22 mouse cellular contexts compared by ENCODE assay signal in genomic region chr17:35132174-35132560, GRCm38 (mm10). TPM values are rescaled to one million over a fixed set of nuclear protein-coding genes. Genes with fewer than 3 reads are reported as not detected.
DNase-seq lines count a peak whose midpoint lies in the region; ATAC-seq and TF ChIP-seq lines count a peak whose summit lies in the region.
"Had no signal": no experiment of that assay in that cellular context is flagged by ENCODE, and none has a peak within 500 bp of the region (broad histone marks: within the 10 kb centered on the region; RNA-seq: fewer than 3 reads in every experiment).

No protein-coding gene starts in this region.

- H3K4me3 ChIP-seq in kidney, embryonic 15.5 days (replicated peaks): no peak overlapping the region
- H3K4me3 ChIP-seq in kidney, adult 2 months (ENCODE audit: insufficient read depth, low read depth, low read length): no peak overlapping the region
- no peak overlapping the region for H3K4me3 ChIP-seq in liver, embryonic 13.5 days (replicated peaks)
- H3K4me3 ChIP-seq: embryonic facial prominence, embryonic 10.5 days; forebrain, embryonic 13.5 days; heart, embryonic 12.5 days had no signal

- no peak for TF ChIP-seq CTCF in kidney, adult 2 months (conservative IDR thresholded peaks at IDR 0.05; ENCODE audit: insufficient read depth, insufficient read length, low read depth, low read length)

- peak overlapping the region; percentile 29 for H3K27ac ChIP-seq in kidney, embryonic 15.5 days
- no peak overlapping the region; the same call in 1 of the 2 replicates for H3K27ac ChIP-seq in kidney, adult 2 months (ENCODE audit: insufficient read depth, low read depth, low read length)
- H3K27ac ChIP-seq in liver, embryonic 13.5 days: peak overlapping the region; percentile 71
- H3K27ac ChIP-seq: embryonic facial prominence, embryonic 10.5 days; forebrain, embryonic 13.5 days had no signal

- DNase-seq in kidney, adult 2 months: no peak
- peak; percentile 63 for DNase-seq in retina, postnatal 1 day
- no peak for DNase-seq in retina, embryonic 14.5 days (ENCODE audit: low spot score)
- DNase-seq in liver, embryonic 13.5 days: no peak
- no peak for DNase-seq in adrenal gland, adult 2 months
- no peak for DNase-seq in c-Kit-positive CD71-positive TER-119-positive erythroid progenitor cells, embryonic 14.5 days (ENCODE audit: low spot score)
- DNase-seq: adrenal gland, postnatal 25 days; cerebellum, adult 2 months; cerebellum, postnatal 10 days; forebrain, postnatal 0 days; gastrocnemius, postnatal 14 days; heart, postnatal 36 days had no signal

- H3K9ac ChIP-seq in kidney, embryonic 15.5 days: no peak overlapping the region
- no peak overlapping the region for H3K9ac ChIP-seq in liver, embryonic 13.5 days
- H3K9ac ChIP-seq: forebrain, embryonic 13.5 days; forebrain, postnatal 0 days; heart, embryonic 12.5 days had no signal

- no peaks in the 10 kb centered on the region for H3K9me3 ChIP-seq in kidney, embryonic 15.5 days (replicated peaks)
- no peaks in the 10 kb centered on the region for H3K9me3 ChIP-seq in liver, embryonic 13.5 days (replicated peaks)
- H3K9me3 ChIP-seq: embryonic facial prominence, embryonic 10.5 days; forebrain, embryonic 13.5 days; heart, embryonic 12.5 days had no signal

- ATAC-seq in kidney, embryonic 15.5 days (replicated peaks; ENCODE audit: low FRiP score): no peak
- no peak for ATAC-seq in liver, embryonic 13.5 days (ENCODE audit: low read depth)
- ATAC-seq: activated CD4-positive, CD25-positive, alpha-beta regulatory T cell, adult 4 months; forebrain, embryonic 13.5 days; forebrain, postnatal 0 days; Patski had no signal

- 64% methylated on average over 3 of the region's 3 CpGs for WGBS in kidney, embryonic 15.5 days
- WGBS in kidney, adult 2 months: 60% methylated on average over 3 of the region's 3 CpGs
- 71% methylated on average over 3 of the region's 3 CpGs for WGBS in liver, embryonic 13.5 days (ENCODE audit: insufficient replicate concordance)

- no peaks in the 10 kb centered on the region for H3K27me3 ChIP-seq in kidney, embryonic 15.5 days
- H3K27me3 ChIP-seq in kidney, adult 2 months (replicated peaks; ENCODE audit: control insufficient read depth, insufficient read depth, low read length): no peaks in the 10 kb centered on the region
- H3K27me3 ChIP-seq in liver, embryonic 13.5 days: no peaks in the 10 kb centered on the region
- H3K27me3 ChIP-seq: CH12.LX; forebrain, embryonic 13.5 days; heart, embryonic 12.5 days; Patski had no signal

- peaks cover 24% of the 10 kb centered on the region; the same call in 1 of the 2 replicates for H3K36me3 ChIP-seq in kidney, embryonic 15.5 days
- H3K36me3 ChIP-seq in kidney, adult 2 months (ENCODE audit: control insufficient read depth, insufficient read depth, low read length): no peaks in the 10 kb centered on the region
- peaks cover 21% of the 10 kb centered on the region for H3K36me3 ChIP-seq in liver, embryonic 13.5 days

- no peak overlapping the region for H3K4me2 ChIP-seq in kidney, embryonic 15.5 days
- H3K4me2 ChIP-seq in liver, embryonic 13.5 days: 0 out of 2 replicates have a peak overlapping the region, but pooled peaks have one; percentile 10
- H3K4me2 ChIP-seq: forebrain, embryonic 13.5 days; heart, embryonic 12.5 days had no signal

- TF ChIP-seq POLR2A in kidney, adult 2 months (IDR thresholded peaks at IDR 0.05; ENCODE audit: low read depth, low read length): no peak

- peaks cover 37% of the 10 kb centered on the region for H3K4me1 ChIP-seq in kidney, embryonic 15.5 days
- peaks cover 10% of the 10 kb centered on the region; the same call in 1 of the 2 replicates for H3K4me1 ChIP-seq in kidney, adult 2 months (ENCODE audit: control insufficient read depth, insufficient read depth, low read length)
- peaks cover 59% of the 10 kb centered on the region for H3K4me1 ChIP-seq in liver, embryonic 13.5 days (replicated peaks)

RNA-seq across cellular contexts. Expression of gene Apom, which starts 0.3 kb away (rescaled TPM):
- 21.0 and 25.7 TPM in 2 replicates for polyA plus RNA-seq in kidney, embryonic 15.5 days (2015; fragmentation: Nextera tagmentation; extraction: Ambion mirVana)
- 138 and 157 TPM in 2 replicates for polyA plus RNA-seq in kidney, adult 2 months (2012; rRNA removed)
- 553 and 573 TPM in 2 replicates for polyA plus RNA-seq in liver, embryonic 13.5 days (2015; fragmentation: Nextera tagmentation; extraction: Ambion mirVana)
- under 1 TPM in 1 of 2 experiments, not detected in 1; 0.78 TPM for total RNA-seq in adrenal gland, adult 2 months (2021)
- polyA plus RNA-seq in adrenal gland, adult 2 months (2012; rRNA removed): 0.22 TPM in 1 of 2 replicates, not detected in the other
- total RNA-seq: adrenal gland, adult 18-20 months; adrenal gland, postnatal 25 days; CH12.LX; gastrocnemius, adult 18-20 months; gastrocnemius, postnatal 14 days; heart, postnatal 36 days had no signal
- polyA plus RNA-seq: activated CD4-positive, CD25-positive, alpha-beta regulatory T cell, adult 4 months; embryonic facial prominence, embryonic 14.5 days; forebrain, postnatal 0 days had no signal

RNA-seq across cellular contexts. Expression of gene Bag6, which starts 2.8 kb away (rescaled TPM):
- polyA plus RNA-seq in kidney, embryonic 15.5 days (2015; fragmentation: Nextera tagmentation; extraction: Ambion mirVana): 56.1 and 64.9 TPM in 2 replicates
- 145 and 160 TPM in 2 replicates for polyA plus RNA-seq in kidney, adult 2 months (2012; rRNA removed)
- 22.4 and 27.4 TPM in 2 replicates for polyA plus RNA-seq in liver, embryonic 13.5 days (2015; fragmentation: Nextera tagmentation; extraction: Ambion mirVana)
- total RNA-seq in adrenal gland, adult 2 months (2021): 100 to 1,000 TPM; 389 to 403 TPM
- polyA plus RNA-seq in adrenal gland, adult 2 months (2012; rRNA removed): 433 and 470 TPM in 2 replicates

RNA-seq across cellular contexts. Expression of gene D17H6S53E, which starts 6.0 kb away (rescaled TPM):
- polyA plus RNA-seq in kidney, embryonic 15.5 days (2015; fragmentation: Nextera tagmentation; extraction: Ambion mirVana): 10.5 and 12.2 TPM in 2 replicates
- polyA plus RNA-seq in kidney, adult 2 months (2012; rRNA removed): 10.7 and 12.9 TPM in 2 replicates
- 3.1 and 3.6 TPM in 2 replicates for polyA plus RNA-seq in liver, embryonic 13.5 days (2015; fragmentation: Nextera tagmentation; extraction: Ambion mirVana)
- 10 to 100 TPM; 23.4 to 32.0 TPM for total RNA-seq in adrenal gland, adult 2 months (2021)
- 27.7 and 45.5 TPM in 2 replicates for polyA plus RNA-seq in adrenal gland, adult 2 months (2012; rRNA removed)

RNA-seq across cellular contexts. Expression of gene Csnk2b, which starts 10.3 kb away (rescaled TPM):
- polyA plus RNA-seq in kidney, embryonic 15.5 days (2015; fragmentation: Nextera tagmentation; extraction: Ambion mirVana): 281 and 284 TPM in 2 replicates
- 434 and 474 TPM in 2 replicates for polyA plus RNA-seq in kidney, adult 2 months (2012; rRNA removed)
- 176 and 182 TPM in 2 replicates for polyA plus RNA-seq in liver, embryonic 13.5 days (2015; fragmentation: Nextera tagmentation; extraction: Ambion mirVana)
- total RNA-seq in adrenal gland, adult 2 months (2021): 100 to 1,000 TPM; 212 to 337 TPM
- polyA plus RNA-seq in adrenal gland, adult 2 months (2012; rRNA removed): 358 and 360 TPM in 2 replicates

RNA-seq across cellular contexts. Expression of gene Gpank1, which starts 10.9 kb away (rescaled TPM):
- polyA plus RNA-seq in kidney, embryonic 15.5 days (2015; fragmentation: Nextera tagmentation; extraction: Ambion mirVana): 19.0 and 20.3 TPM in 2 replicates
- 15.1 and 15.5 TPM in 2 replicates for polyA plus RNA-seq in kidney, adult 2 months (2012; rRNA removed)
- polyA plus RNA-seq in liver, embryonic 13.5 days (2015; fragmentation: Nextera tagmentation; extraction: Ambion mirVana): 14.1 and 14.8 TPM in 2 replicates
- 10 to 100 TPM; 12.4 to 12.8 TPM for total RNA-seq in adrenal gland, adult 2 months (2021)
- polyA plus RNA-seq in adrenal gland, adult 2 months (2012; rRNA removed): 13.3 and 15.8 TPM in 2 replicates

Comparison
In these comparisons a context has a peak if more than half of its experiments do, and no peak if none do; other contexts are left out.
1. RNA of gene Apom, which starts 0.3 kb away (polyA plus RNA-seq): 553 to 573 TPM in liver, embryonic 13.5 days, 138 to 157 TPM in kidney, adult 2 months and 21.0 to 25.7 TPM in kidney, embryonic 15.5 days; 0.22 TPM in adrenal gland, adult 2 months; every median in the first group is over 10 times any median in the second.